Mouse (Mus musculus) cerebellum, postnatal 25 days (tissue): ENCODE measurements at regions not wholly inside any gene's neighbourhood (a gene's known extent, or its start where the extent isn't known, plus 50 kb on each side); places are given as distances from the start of the nearest gene placed in this dataset.
"Not testable (repeated sequence)": the region's sequence is repeated elsewhere in the genome, so short reads cannot be mapped to it uniquely, and the experiment has no call there.

Source experiments
- DNase-seq, 2 experiments: peaks; one replicate each; pipeline ENCODE4 v3.0.0; 2021; ENCODE audit warnings: mixed read lengths in 2 of 2

- no peak for DNase-seq
Observed at GRCm38 (mm10) chr3:15022773-15023172, 136.7 kb downstream of the Car2 start.

DNA sequence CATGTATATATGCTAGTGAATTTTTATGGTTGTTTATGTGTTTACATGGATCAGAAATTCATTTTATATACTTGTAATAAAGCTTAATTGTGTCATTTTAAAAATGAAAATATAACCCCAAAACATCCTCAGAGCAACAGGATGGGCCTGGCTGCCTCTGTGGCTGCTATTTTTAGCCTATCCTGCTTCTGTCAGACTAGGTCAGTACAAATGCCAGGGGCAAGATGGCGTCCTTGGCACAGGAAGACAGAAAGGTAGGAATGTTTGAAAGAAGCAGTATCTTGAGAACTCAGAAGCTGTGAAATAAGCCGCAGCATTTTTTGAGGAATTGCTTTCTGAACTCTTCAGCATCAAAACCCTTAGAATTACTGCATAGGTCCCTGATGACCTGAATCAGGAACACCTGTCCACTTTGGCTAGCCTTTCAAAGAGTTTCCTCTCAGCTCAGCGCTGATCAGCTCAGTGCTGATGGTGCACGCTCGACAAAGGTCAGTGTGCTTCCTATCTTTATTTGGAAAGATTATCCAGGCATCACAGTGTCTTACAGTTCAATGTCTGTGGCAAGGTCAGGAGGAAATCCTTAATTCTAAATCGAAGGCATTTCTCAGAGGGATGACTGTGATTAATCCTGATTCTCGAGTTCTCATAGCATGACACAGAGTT lies 154.9 kb downstream of the Car2 start:
- DNase-seq, result peak; percentile 52 to 71

- no peak for DNase-seq
Observed at GRCm38 (mm10) chr3:15053968-15054367, 167.9 kb downstream of the Car2 start.

DNA sequence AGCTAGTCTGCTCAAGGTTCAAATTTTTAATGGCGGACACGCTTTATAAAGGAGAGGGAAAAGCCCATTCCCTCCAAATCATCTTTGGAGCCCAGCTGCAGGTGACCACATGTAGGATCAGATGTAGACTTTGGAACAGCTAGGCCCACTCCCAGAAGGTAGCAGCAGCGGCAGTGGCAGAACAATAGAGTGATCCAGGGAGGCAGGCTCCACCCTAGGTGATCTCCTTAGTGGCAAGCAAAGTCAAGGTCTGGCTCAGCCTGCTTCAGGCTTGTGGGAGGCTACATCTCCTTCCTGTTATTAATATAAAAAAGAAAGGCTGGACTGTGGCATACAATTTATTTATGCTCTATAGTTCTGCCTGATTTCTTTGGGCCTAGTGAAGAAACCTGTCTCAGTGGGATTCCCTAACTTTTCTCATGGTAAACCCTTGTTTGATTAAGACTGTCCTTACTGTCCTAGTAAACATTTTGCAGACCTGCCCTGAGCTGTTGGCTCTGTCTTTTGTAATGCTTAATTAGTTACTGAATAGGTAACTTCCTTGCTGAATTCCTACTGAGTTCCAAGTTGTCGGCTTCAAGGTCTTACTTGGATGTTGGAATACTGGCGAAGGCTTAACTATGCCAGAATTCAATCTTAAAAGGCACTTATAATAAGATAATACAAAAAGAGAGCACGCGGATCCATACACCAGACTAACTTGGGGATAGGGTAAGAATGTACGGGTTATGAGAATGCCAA lies 169.6 kb downstream of the Car2 start:
- not testable (repeated sequence) for DNase-seq

DNA sequence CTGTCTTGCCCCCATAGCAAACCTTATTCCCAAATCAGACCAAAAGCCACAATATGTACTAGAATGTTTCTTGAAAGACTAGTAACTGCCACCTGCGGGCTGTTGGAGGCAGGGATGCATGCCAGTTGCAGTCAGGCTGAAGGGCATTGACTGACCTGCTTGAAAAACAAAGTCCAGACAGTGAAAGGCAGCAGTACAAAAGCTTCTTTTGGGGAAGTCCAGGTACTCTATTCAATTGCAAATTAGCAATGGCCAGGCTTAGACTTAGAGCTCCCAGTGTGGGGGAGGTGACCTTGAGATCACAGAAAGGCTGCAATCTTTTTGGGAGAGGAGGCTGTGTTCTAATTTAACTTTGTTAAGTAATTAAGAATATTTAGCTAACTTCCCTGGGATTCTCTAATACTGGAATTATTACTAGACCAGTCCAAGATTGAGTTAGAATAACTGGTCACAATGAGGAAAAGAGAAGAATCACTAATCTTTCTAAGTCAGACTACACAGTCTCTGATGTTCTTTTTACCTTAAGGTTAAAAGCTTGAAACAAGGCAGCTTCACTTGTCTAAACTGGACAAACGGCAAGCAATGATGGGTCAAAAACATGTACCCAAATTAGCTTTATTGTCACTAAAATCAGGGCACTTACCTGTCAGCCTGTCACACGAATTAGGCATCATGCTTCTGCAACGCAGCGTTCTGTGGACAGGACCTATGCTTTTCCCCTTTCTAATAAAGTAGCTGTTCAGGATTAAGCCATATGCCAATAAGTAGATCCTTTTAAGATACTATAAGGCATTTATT lies 170.9 kb downstream of the Car2 start:
- DNase-seq, result not testable (repeated sequence)

- no peak for DNase-seq
Observed at GRCm38 (mm10) chr3:15065681-15066080, 179.6 kb downstream of the Car2 start.

DNA sequence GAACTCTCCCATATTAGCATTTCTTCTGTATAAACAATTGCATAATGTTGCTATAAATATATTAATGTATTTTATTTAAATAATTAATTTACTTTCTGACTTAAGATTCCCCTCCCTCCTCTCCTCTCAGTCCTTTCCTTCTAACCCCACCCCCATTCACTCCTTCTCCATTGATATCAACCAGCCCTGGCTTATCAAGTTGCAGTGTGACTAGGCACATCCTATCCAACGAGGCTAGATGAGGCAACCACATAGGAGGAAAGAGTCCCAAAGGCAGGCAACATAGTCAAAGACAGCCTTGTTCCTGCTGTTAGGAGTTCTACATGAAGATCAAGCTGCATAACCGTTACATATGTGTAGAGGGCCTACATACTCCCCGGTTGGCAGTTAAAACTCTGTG lies 182.2 kb downstream of the Car2 start:
- DNase-seq, result no peak

- DNase-seq, result peak in 1 of 2 experiments; percentile 3
Observed at GRCm38 (mm10) chr3:15071030-15071883, 185.2 kb downstream of the Car2 start.

GRCm38 (mm10) chr3:15073405-15073804 lies 187.3 kb downstream of the Car2 start:
- DNase-seq, result no peak

DNA sequence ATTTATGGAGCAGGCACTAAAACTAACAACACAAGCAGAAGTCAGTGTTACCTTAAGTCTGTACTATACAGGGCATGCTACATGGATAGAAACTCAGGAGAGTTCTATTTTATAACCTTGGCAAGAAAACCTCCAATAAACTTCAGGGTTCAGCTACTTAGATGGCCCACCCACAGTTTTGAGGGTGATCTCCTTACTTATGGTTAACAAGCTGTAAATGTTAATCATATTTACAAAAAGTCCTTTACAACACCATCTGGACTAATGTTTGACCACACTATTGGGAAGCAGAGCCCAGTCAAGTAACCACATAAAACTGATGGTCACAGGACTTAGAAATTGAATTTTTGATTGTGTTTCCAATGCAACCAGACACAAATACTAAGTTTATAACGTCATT lies 187.8 kb downstream of the Car2 start:
- no peak for DNase-seq

DNA sequence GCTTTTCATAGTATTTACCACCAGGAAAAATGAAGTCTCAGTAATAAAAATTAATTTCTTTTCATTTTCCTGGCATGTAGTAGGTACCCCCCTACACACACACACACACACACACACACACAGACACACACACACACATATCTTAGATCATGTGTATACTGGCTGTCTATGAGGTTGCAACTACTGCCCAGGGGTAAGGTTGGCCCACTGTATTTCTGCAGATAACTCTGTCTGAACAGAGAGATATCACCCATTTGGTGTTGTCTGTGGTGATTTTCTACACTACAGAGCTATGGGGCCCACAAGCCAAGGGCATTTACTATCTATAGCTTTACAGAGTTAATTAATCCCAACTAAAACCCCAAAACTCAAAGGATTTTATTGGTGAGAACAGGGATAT lies 188.9 kb downstream of the Car2 start:
- no peak for DNase-seq

DNA sequence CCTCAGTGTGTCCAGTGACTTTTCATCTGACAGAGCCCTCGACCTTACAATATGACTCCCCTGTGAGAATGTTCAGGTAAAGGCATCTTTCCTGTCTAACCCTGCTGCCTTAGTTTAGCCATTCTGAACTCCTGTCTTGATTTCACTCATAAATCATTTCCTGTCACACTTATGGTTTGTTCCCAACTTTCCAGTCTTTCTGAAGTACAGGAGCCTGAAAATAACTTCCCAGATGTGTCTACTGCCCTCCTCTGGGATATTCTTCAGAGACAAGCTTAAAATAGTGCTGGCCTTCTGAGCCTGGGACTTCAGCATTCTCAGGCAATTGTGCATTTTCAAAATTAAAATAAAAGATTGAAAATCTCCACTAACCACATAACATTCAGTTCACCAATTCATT lies 204.1 kb downstream of the Car2 start:
- no peak for DNase-seq

GRCm38 (mm10) chr3:15098206-15098817 lies 212.2 kb downstream of the Car2 start:
- no peak for DNase-seq

DNA sequence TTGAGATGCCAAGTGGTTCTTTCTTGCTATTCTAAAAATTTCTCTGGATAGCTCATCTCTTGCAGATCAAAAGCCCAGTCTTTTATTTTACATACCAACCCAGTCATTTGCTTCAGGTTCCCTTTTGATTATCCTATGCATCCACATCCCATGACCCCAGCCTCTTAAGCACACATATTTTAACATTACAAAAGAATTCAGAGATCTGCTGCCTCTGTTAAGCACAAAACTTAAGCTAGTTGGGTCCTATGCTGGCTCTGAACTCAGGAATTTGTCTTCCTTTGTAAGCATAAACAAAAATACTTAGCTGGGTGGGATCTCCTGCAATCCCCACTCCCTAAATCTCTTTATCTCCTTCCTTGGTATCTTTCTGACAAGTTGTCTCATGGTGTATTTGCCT lies 212.9 kb downstream of the Car2 start:
- DNase-seq, result no peak

GRCm38 (mm10) chr3:15105627-15106026 lies 219.6 kb downstream of the Car2 start:
- DNase-seq, result no peak

GRCm38 (mm10) chr3:15106281-15106680 lies 220.2 kb downstream of the Car2 start:
- no peak for DNase-seq

GRCm38 (mm10) chr3:15107301-15107700 lies 221.2 kb downstream of the Car2 start:
- no peak for DNase-seq

GRCm38 (mm10) chr3:15108239-15108934 lies 222.3 kb downstream of the Car2 start:
- no peak for DNase-seq

- DNase-seq, result no peak
Observed at GRCm38 (mm10) chr3:15110037-15110748, 221.9 kb downstream of the Gm9733 start.

DNA sequence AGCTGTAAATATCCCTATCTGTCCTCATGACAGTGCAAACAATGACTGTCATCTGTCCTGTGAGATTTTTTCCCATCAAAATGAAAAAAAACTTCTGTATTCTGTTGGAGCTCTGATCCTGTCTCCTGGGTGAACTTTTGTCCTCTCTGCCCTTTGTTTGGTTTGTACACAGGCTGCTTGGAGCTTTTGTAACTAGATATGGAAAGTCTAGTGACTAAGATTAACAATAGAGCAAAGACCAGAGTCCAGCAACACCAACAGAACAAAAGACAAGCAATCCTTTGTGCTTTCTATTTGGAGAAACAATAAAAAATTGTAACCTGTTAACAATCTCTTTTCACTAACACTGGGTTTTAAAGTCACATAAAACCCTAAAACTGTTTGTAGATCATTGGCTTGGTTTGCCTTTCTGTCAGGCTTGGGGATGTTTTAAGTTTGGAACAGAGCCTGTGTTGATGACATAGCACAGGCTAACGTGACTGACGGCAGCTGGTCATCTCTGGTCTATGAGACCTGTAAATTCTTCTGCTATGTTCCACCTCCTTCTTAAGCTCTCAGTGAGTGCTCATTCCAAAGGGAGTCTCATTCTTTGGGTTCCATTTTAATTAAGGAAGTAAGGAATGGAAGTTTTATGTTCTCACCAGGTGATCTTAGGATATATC lies 219.8 kb downstream of the Gm9733 start:
- DNase-seq, result no peak
